Comparison of ENCODE assay signal across 8 mouse cellular contexts in genomic region chr11:4096054-4096984, GRCm38 (mm10). TPM values are rescaled to one million over a fixed set of nuclear protein-coding genes. Genes with fewer than 3 reads are reported as not detected.
A peak's percentile ranks its signal among the peaks of the same experiment; 100 is the strongest.
DNase-seq lines count a peak whose midpoint lies in the region; ATAC-seq and TF ChIP-seq lines count a peak whose summit lies in the region.

No protein-coding gene starts in this region.

- WGBS in forebrain, embryonic 11.5 days, result 3% methylated on average over 45 of the region's 45 CpGs
- WGBS in heart, embryonic 16.5 days, result 3% methylated on average over 45 of the region's 45 CpGs
- 2% methylated on average over 45 of the region's 45 CpGs for WGBS in liver, embryonic 15.5 days (ENCODE audit: insufficient replicate concordance)
- 3% methylated on average over 45 of the region's 45 CpGs for WGBS in neural tube, embryonic 12.5 days

- H3K4me1 ChIP-seq in CH12.LX (ENCODE audit: control insufficient read depth in 1 of 2, insufficient read depth in 2 of 2), result peaks cover 11 to 30% of the 10 kb centered on the region in 2 experiments
- H3K4me1 ChIP-seq in forebrain, embryonic 11.5 days (replicated peaks; ENCODE audit: control insufficient read depth, insufficient read depth, low read length), result peaks cover 9% of the 10 kb centered on the region; the same call in 1 of the 2 replicates
- peaks cover 21% of the 10 kb centered on the region for H3K4me1 ChIP-seq in heart, embryonic 16.5 days (ENCODE audit: control insufficient read depth, insufficient read depth, low read length)
- H3K4me1 ChIP-seq in liver, embryonic 15.5 days (replicated peaks), result peaks cover 43% of the 10 kb centered on the region
- H3K4me1 ChIP-seq in neural tube, embryonic 12.5 days, result peaks cover 26% of the 10 kb centered on the region

- in situ Hi-C loops in CH12.LX (cut with MboI; ENCODE audit: low pct_ligation_motif_present, low pct_unique_long_range_greater_than_20kb, low sequenced_read_pairs), result no loop called here

- TF ChIP-seq POLR2A in CH12.LX (IDR thresholded peaks at IDR 0.05; ENCODE audit: low read depth, low read length), result peak; percentile 99

- H3K36me3 ChIP-seq in CH12.LX (replicated peaks in 1 of 2; ENCODE audit: control insufficient read depth in 1 of 2, insufficient read depth in 1 of 2, low read length in 1 of 2), result peaks cover 23 to 55% of the 10 kb centered on the region in 2 experiments
- H3K36me3 ChIP-seq in forebrain, embryonic 11.5 days (ENCODE audit: control insufficient read depth, insufficient read depth, low read length), result no peaks in the 10 kb centered on the region
- peaks cover 18% of the 10 kb centered on the region for H3K36me3 ChIP-seq in heart, embryonic 16.5 days (ENCODE audit: control insufficient read depth, insufficient read depth)
- peaks cover 32% of the 10 kb centered on the region for H3K36me3 ChIP-seq in liver, embryonic 15.5 days (replicated peaks)
- 0 out of 2 replicates have a peak, but pooled peaks cover 2% of the 10 kb centered on the region for H3K36me3 ChIP-seq in neural tube, embryonic 12.5 days

- no peak for TF ChIP-seq RAD21 in CH12.LX (IDR thresholded peaks at IDR 0.05; ENCODE audit: low read depth, low read length)

- H3K9me3 ChIP-seq in CH12.LX (replicated peaks; ENCODE audit: low read length), result peaks cover 7% of the 10 kb centered on the region
- H3K9me3 ChIP-seq in forebrain, embryonic 11.5 days (ENCODE audit: control insufficient read depth, low read length), result no peaks in the 10 kb centered on the region
- H3K9me3 ChIP-seq in heart, embryonic 16.5 days (replicated peaks; ENCODE audit: control insufficient read depth, low read length), result peaks cover 1% of the 10 kb centered on the region; the same call in 1 of the 2 replicates
- H3K9me3 ChIP-seq in liver, embryonic 15.5 days (replicated peaks), result no peaks in the 10 kb centered on the region
- no peaks in the 10 kb centered on the region for H3K9me3 ChIP-seq in neural tube, embryonic 12.5 days

- peak overlapping the region; percentile 78 for H3K4me2 ChIP-seq in CH12.LX (ENCODE audit: insufficient read depth, low read depth, poor library complexity, severe bottlenecking)
- H3K4me2 ChIP-seq in forebrain, embryonic 11.5 days (ENCODE audit: low read depth, low read length, severe bottlenecking), result peak overlapping the region; percentile 90
- H3K4me2 ChIP-seq in heart, embryonic 16.5 days (ENCODE audit: low read depth, low read length), result peak overlapping the region; percentile 82
- H3K4me2 ChIP-seq in liver, embryonic 15.5 days, result peak overlapping the region; percentile 90
- H3K4me2 ChIP-seq in neural tube, embryonic 12.5 days (replicated peaks), result peak overlapping the region; percentile 90

- peak overlapping the region; percentile 61 to 78 (median 67) for H3K4me3 ChIP-seq in CH12.LX (replicated peaks in 1 of 3; ENCODE audit: low read depth in 2 of 3, low read length in 2 of 3, poor library complexity in 1 of 3)
- H3K4me3 ChIP-seq in forebrain, embryonic 11.5 days (ENCODE audit: low read depth, low read length), result peak overlapping the region; percentile 46
- H3K4me3 ChIP-seq in heart, embryonic 16.5 days (ENCODE audit: low read length), result peak overlapping the region; percentile 76
- peak overlapping the region; percentile 69 for H3K4me3 ChIP-seq in liver, embryonic 15.5 days (replicated peaks)
- H3K4me3 ChIP-seq in neural tube, embryonic 12.5 days, result peak overlapping the region; percentile 46

- ATAC-seq in forebrain, embryonic 11.5 days (replicated peaks; ENCODE audit: low FRiP score), result peak; percentile 93
- peak; percentile 95 for ATAC-seq in heart, embryonic 16.5 days (replicated peaks; ENCODE audit: extremely low read depth, insufficient read depth, low FRiP score)
- peak; percentile 88 for ATAC-seq in liver, embryonic 15.5 days (ENCODE audit: insufficient read depth)
- ATAC-seq in neural tube, embryonic 12.5 days (ENCODE audit: low FRiP score, low read depth), result peak; percentile 94

- dilution Hi-C loops in CH12.LX (cut with MboI; ENCODE audit: extremely low pct_ligation_motif_present, extremely low pct_unique_long_range_greater_than_20kb, low sequenced_read_pairs), result no loop called here

- H3K27ac ChIP-seq in CH12.LX (ENCODE audit: insufficient read depth, low read depth), result peak overlapping the region; percentile 82
- peak overlapping the region; percentile 84 for H3K27ac ChIP-seq in forebrain, embryonic 11.5 days (ENCODE audit: low read depth, low read length)
- H3K27ac ChIP-seq in heart, embryonic 16.5 days (ENCODE audit: low read length), result peak overlapping the region; percentile 94
- peak overlapping the region; percentile 86 for H3K27ac ChIP-seq in liver, embryonic 15.5 days (replicated peaks)
- peak overlapping the region; percentile 74 for H3K27ac ChIP-seq in neural tube, embryonic 12.5 days

- H3K27me3 ChIP-seq in CH12.LX (replicated peaks), result no peaks in the 10 kb centered on the region
- H3K27me3 ChIP-seq in forebrain, embryonic 11.5 days (ENCODE audit: control insufficient read depth, insufficient read depth, low read length), result no peaks in the 10 kb centered on the region
- no peaks in the 10 kb centered on the region for H3K27me3 ChIP-seq in heart, embryonic 16.5 days (ENCODE audit: control insufficient read depth, insufficient read depth, low read length)
- no peaks in the 10 kb centered on the region for H3K27me3 ChIP-seq in liver, embryonic 15.5 days
- H3K27me3 ChIP-seq in neural tube, embryonic 12.5 days (replicated peaks), result no peaks in the 10 kb centered on the region

- H3K9ac ChIP-seq in CH12.LX (ENCODE audit: insufficient read depth, low read depth), result peak overlapping the region; percentile 95
- peak overlapping the region; percentile 77 for H3K9ac ChIP-seq in forebrain, embryonic 11.5 days (ENCODE audit: low read length)
- H3K9ac ChIP-seq in heart, embryonic 16.5 days (ENCODE audit: low read length), result peak overlapping the region; percentile 81
- peak overlapping the region; percentile 70 for H3K9ac ChIP-seq in liver, embryonic 15.5 days
- H3K9ac ChIP-seq in neural tube, embryonic 12.5 days, result peak overlapping the region; percentile 75

- TF ChIP-seq CTCF in CH12.LX (conservative IDR thresholded peaks at IDR 0.05 in 1 of 2, IDR thresholded peaks at IDR 0.05 in 1 of 2; ENCODE audit: low read depth in 2 of 2, low read length in 2 of 2), result no peak

- H3K79me2 ChIP-seq in CH12.LX (replicated peaks; ENCODE audit: control insufficient read depth, extremely low read depth, insufficient read depth, poor library complexity, severe bottlenecking), result no peaks in the 10 kb centered on the region

- peak; percentile 100 for DNase-seq in CH12.LX (ENCODE audit: extremely low read depth)
- DNase-seq in c-Kit-positive CD71-positive TER-119-negative erythroid progenitor cells, embryonic 14.5 days (ENCODE audit: low read depth), result peak; percentile 99
- peak; percentile 99 for DNase-seq in forebrain, embryonic 11.5 days (ENCODE audit: low spot score)
- peak; percentile 99 for DNase-seq in kidney, postnatal 36 days
- DNase-seq in telencephalon, adult 2 months (ENCODE audit: low read depth, low spot score), result peak; percentile 99

- TF ChIP-seq EP300 in CH12.LX (IDR thresholded peaks at IDR 0.05; ENCODE audit: low read length), result no peak

TF ChIP-seq in CH12.LX, 34 proteins besides CTCF, POLR2A, EP300 and RAD21 (continues in another document):
- peak; percentile 71 for TF ChIP-seq IRF4 (IDR thresholded peaks at IDR 0.05; ENCODE audit: low read depth, low read length)
- no peak for TF ChIP-seq JUN (IDR thresholded peaks at IDR 0.05; ENCODE audit: insufficient read depth, low read depth, low read length)
- TF ChIP-seq JUND (conservative IDR thresholded peaks at IDR 0.05; ENCODE audit: low read depth, low read length), result no peak
- peak; percentile 87; the same call in 1 of the 2 replicates for TF ChIP-seq GABPA (IDR thresholded peaks at IDR 0.05; ENCODE audit: insufficient replicate concordance, low read depth, low read length)
- TF ChIP-seq KAT2A (IDR thresholded peaks at IDR 0.05; ENCODE audit: insufficient replicate concordance, low read length), result peak; percentile 99

RNA-seq across cellular contexts. Expression of gene Mtfp1, which starts 1.1 kb away (rescaled TPM):
- 30.0 and 41.0 TPM in 2 replicates for total RNA-seq in CH12.LX (2012; rRNA removed)
- 22.1 and 22.3 TPM in 2 replicates for total RNA-seq in CH12.LX (2014; rRNA removed)
- 27.0 and 27.7 TPM in 2 replicates for polyA plus RNA-seq in CH12.LX (2012; ENCODE audit: insufficient read length, low read depth)
- 7.9 and 8.9 TPM in 2 replicates for polyA plus RNA-seq in forebrain, embryonic 11.5 days (2014; fragmentation: Nextera tagmentation; extraction: Ambion mirVana)
- polyA plus RNA-seq in heart, embryonic 16.5 days (2015; fragmentation: Nextera tagmentation; extraction: Ambion mirVana), result 41.6 and 42.5 TPM in 2 replicates
- polyA plus RNA-seq in liver, embryonic 15.5 days (2015; fragmentation: Nextera tagmentation; extraction: Ambion mirVana), result 20.4 and 23.2 TPM in 2 replicates
- polyA plus RNA-seq in neural tube, embryonic 12.5 days (2016; fragmentation: Nextera tagmentation; extraction: Ambion mirVana), result 4.5 and 5.6 TPM in 2 replicates

RNA-seq across cellular contexts. Expression of gene Sec14l2, which starts 26.9 kb away (rescaled TPM):
- total RNA-seq in CH12.LX (2012; rRNA removed) (21.5 and 26.1 TPM in 2 replicates), CH12.LX (2014; rRNA removed) (21.9 and 24.2 TPM in 2 replicates)
- polyA plus RNA-seq in CH12.LX (2012; ENCODE audit: insufficient read length, low read depth), result 16.7 and 19.0 TPM in 2 replicates
- 2.1 TPM in 2 replicates for polyA plus RNA-seq in forebrain, embryonic 11.5 days (2014; fragmentation: Nextera tagmentation; extraction: Ambion mirVana)
- 0.42 and 0.97 TPM in 2 replicates for polyA plus RNA-seq in heart, embryonic 16.5 days (2015; fragmentation: Nextera tagmentation; extraction: Ambion mirVana)
- 9.1 and 11.0 TPM in 2 replicates for polyA plus RNA-seq in liver, embryonic 15.5 days (2015; fragmentation: Nextera tagmentation; extraction: Ambion mirVana)
- 2.3 and 3.1 TPM in 2 replicates for polyA plus RNA-seq in neural tube, embryonic 12.5 days (2016; fragmentation: Nextera tagmentation; extraction: Ambion mirVana)

RNA-seq across cellular contexts. Expression of gene Sec14l3, which starts 31.7 kb away (rescaled TPM):
- total RNA-seq in CH12.LX (2012; rRNA removed) (0.21 TPM in 1 of 2 replicates, not detected in the other), CH12.LX (2014; rRNA removed) (not detected in 2 replicates)
- polyA plus RNA-seq in CH12.LX (2012; ENCODE audit: insufficient read length, low read depth), result not detected in 2 replicates
- polyA plus RNA-seq in forebrain, embryonic 11.5 days (2014; fragmentation: Nextera tagmentation; extraction: Ambion mirVana), result 0.28 and 0.37 TPM in 2 replicates
- polyA plus RNA-seq in heart, embryonic 16.5 days (2015; fragmentation: Nextera tagmentation; extraction: Ambion mirVana), result 2.1 and 4.8 TPM in 2 replicates
- not detected in 2 replicates for polyA plus RNA-seq in liver, embryonic 15.5 days (2015; fragmentation: Nextera tagmentation; extraction: Ambion mirVana)
- not detected in 2 replicates for polyA plus RNA-seq in neural tube, embryonic 12.5 days (2016; fragmentation: Nextera tagmentation; extraction: Ambion mirVana)

RNA-seq across cellular contexts. Expression of gene Rnf215, which starts 38.7 kb away (rescaled TPM):
- 24.8 and 25.0 TPM in 2 replicates for total RNA-seq in CH12.LX (2012; rRNA removed)
- 14.9 and 18.2 TPM in 2 replicates for total RNA-seq in CH12.LX (2014; rRNA removed)
- polyA plus RNA-seq in CH12.LX (2012; ENCODE audit: insufficient read length, low read depth), result 22.5 and 24.3 TPM in 2 replicates
- 25.0 and 31.4 TPM in 2 replicates for polyA plus RNA-seq in forebrain, embryonic 11.5 days (2014; fragmentation: Nextera tagmentation; extraction: Ambion mirVana)
- polyA plus RNA-seq in heart, embryonic 16.5 days (2015; fragmentation: Nextera tagmentation; extraction: Ambion mirVana), result 19.2 and 20.6 TPM in 2 replicates
- polyA plus RNA-seq in liver, embryonic 15.5 days (2015; fragmentation: Nextera tagmentation; extraction: Ambion mirVana), result 5.0 and 5.9 TPM in 2 replicates
- polyA plus RNA-seq in neural tube, embryonic 12.5 days (2016; fragmentation: Nextera tagmentation; extraction: Ambion mirVana), result 40.0 and 41.2 TPM in 2 replicates

Comparison
In these comparisons a context has a peak if more than half of its experiments do, and no peak if none do; other contexts are left out.
1. Peak in every context shown above with its lines: DNase-seq, ATAC-seq, H3K4me3 ChIP-seq and H3K27ac ChIP-seq.